Mouse (Mus musculus): ENCODE results near the gene Dqx1.

DNA sequence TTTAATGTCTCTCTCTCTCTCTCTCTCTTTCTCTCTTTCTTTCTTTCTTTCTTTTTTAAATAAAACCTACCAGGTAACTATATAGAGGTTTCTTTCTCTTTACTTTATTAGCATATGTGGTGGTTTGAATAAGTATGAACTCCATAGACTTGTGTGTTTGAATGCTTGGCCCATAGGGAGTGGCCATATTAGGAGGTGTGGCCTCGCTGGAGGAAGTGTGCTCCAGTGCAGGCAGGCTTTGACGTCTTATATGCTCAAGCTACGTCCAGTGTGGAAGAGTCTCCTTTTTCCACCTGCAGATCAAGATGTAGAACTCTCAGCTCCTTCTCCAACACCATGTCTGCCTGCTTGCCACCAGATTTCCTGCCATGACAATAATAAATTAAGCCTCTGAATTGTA lies 38.6 kb upstream of the Dqx1 start:
- TF ChIP-seq POLR2A (IDR thresholded peaks at IDR 0.05; ENCODE audit: low read depth, low read length) (no peak), CTCF (IDR thresholded peaks at IDR 0.05; ENCODE audit: borderline replicate concordance, insufficient read depth, low read length) (no peak)
